Mouse (Mus musculus) CH12.LX (cell line): ENCODE data around the gene Hba-x. TPM values are rescaled to one million over a fixed set of nuclear protein-coding genes. Genes with fewer than 3 reads are reported as not detected.

Experiments
- DNase-seq: peaks from one replicate; pipeline ENCODE4 v3.0.0-alpha.2; 2013; ENCODE audit errors: extremely low read depth
- H3K27ac ChIP-seq: 2 replicates; pipeline ENCODE4 v1.5.1; 2012; ENCODE audit warnings: low read depth, mild to moderate bottlenecking, control low read depth, moderate library complexity; ENCODE audit not compliant: insufficient read depth
- H3K27me3 ChIP-seq: replicated peaks from 2 replicates; pipeline ENCODE3; 2012; ENCODE audit warnings: inconsistent platforms
- H3K36me3 ChIP-seq, 2 experiments: replicated peaks in 1 of 2; 2 replicates each; pipeline versions ENCODE3 to v1.6.1; 2012; ENCODE audit warnings: inconsistent platforms in 1 of 2, low read length in 1 of 2, mild to moderate bottlenecking in 1 of 2, mixed read lengths in 1 of 2, moderate library complexity in 1 of 2; ENCODE audit not compliant: control insufficient read depth in 1 of 2, insufficient read depth in 1 of 2
- H3K4me1 ChIP-seq, 2 experiments: 2 replicates each; pipeline ENCODE4 v1.6.1; 2012; ENCODE audit warnings: inconsistent platforms in 1 of 2, moderate library complexity in 1 of 2; ENCODE audit not compliant: insufficient read depth in 2 of 2, control insufficient read depth in 1 of 2
- H3K4me2 ChIP-seq: 2 replicates; pipeline ENCODE4 v1.6.1; 2012; ENCODE audit warnings: low read depth, mild to moderate bottlenecking, control low read depth; ENCODE audit not compliant: poor library complexity, insufficient read depth, severe bottlenecking
- H3K4me3 ChIP-seq, 3 experiments: fragments of 150-350 bp in 1 of 3; sonication (generic) in 1 of 3; replicated peaks in 1 of 3; 2 replicates each; pipeline versions ENCODE3 to v1.5.1; 2011 to 2012; ENCODE audit warnings: low read depth in 2 of 3, low read length in 2 of 3, mild to moderate bottlenecking in 2 of 3, moderate library complexity in 2 of 3, control low read depth in 1 of 3, improper control_type of control experiment in 1 of 3, inconsistent platforms in 1 of 3, mixed read lengths in 1 of 3; ENCODE audit not compliant: poor library complexity in 1 of 3
- H3K79me2 ChIP-seq: replicated peaks from 2 replicates; pipeline ENCODE4 v1.6.1; 2012; ENCODE audit warnings: mild to moderate bottlenecking, moderate library complexity; ENCODE audit not compliant: control insufficient read depth, poor library complexity, insufficient read depth, severe bottlenecking; ENCODE audit errors: extremely low read depth
- H3K9ac ChIP-seq: 2 replicates; pipeline ENCODE4 v1.6.1; 2012; ENCODE audit warnings: low read depth, mild to moderate bottlenecking, control low read depth, moderate library complexity; ENCODE audit not compliant: insufficient read depth
- H3K9me3 ChIP-seq: replicated peaks from 2 replicates; pipeline ENCODE3; 2012; ENCODE audit warnings: low read length, inconsistent platforms, mixed read lengths
- BHLHE40 ChIP-seq: IDR thresholded peaks from 2 replicates; pipeline ENCODE4 v1.6.1; 2011; ENCODE audit warnings: mild to moderate bottlenecking, low read depth, low read length, improper control_type of control experiment
- CHD1 ChIP-seq: IDR thresholded peaks from 2 replicates; pipeline ENCODE4 v1.6.1; 2012; ENCODE audit warnings: low read depth, low read length, improper control_type of control experiment, inconsistent platforms
- ELF1 ChIP-seq: IDR thresholded peaks from 2 replicates; pipeline ENCODE4 v1.6.1; 2014; ENCODE audit warnings: low read depth, mild to moderate bottlenecking, inconsistent platforms, low read length, improper control_type of control experiment
- IRF4 ChIP-seq: IDR thresholded peaks from 2 replicates; pipeline ENCODE4 v1.6.1; 2014; ENCODE audit warnings: low read depth, mild to moderate bottlenecking, inconsistent platforms, low read length, improper control_type of control experiment
- KAT2A ChIP-seq: IDR thresholded peaks from 2 replicates; pipeline ENCODE4 v1.6.1; 2012; ENCODE audit warnings: low read length, improper control_type of control experiment, inconsistent platforms; ENCODE audit not compliant: insufficient replicate concordance
- MAZ ChIP-seq: IDR thresholded peaks from 2 replicates; pipeline ENCODE4 v1.6.1; 2012; ENCODE audit warnings: low read depth, mild to moderate bottlenecking, inconsistent platforms, low read length, improper control_type of control experiment, moderate library complexity
- MXI1 ChIP-seq: IDR thresholded peaks from 2 replicates; pipeline ENCODE4 v1.6.1; 2011; ENCODE audit warnings: mild to moderate bottlenecking, low read depth, low read length, improper control_type of control experiment
- NELFE ChIP-seq: IDR thresholded peaks from 2 replicates; pipeline ENCODE4 v1.6.1; 2011; ENCODE audit warnings: low read depth, low read length, improper control_type of control experiment
- NRF1 ChIP-seq: IDR thresholded peaks from 2 replicates; pipeline ENCODE4 v1.6.1; 2014; ENCODE audit warnings: low read depth, mild to moderate bottlenecking, inconsistent platforms, low read length, improper control_type of control experiment, moderate library complexity
- PAX5 ChIP-seq: IDR thresholded peaks from 2 replicates; pipeline ENCODE4 v1.6.1; 2012; ENCODE audit warnings: low read length, inconsistent platforms, mixed read lengths
- POLR2A ChIP-seq: IDR thresholded peaks from 2 replicates; pipeline ENCODE4 v1.6.1; 2011; ENCODE audit warnings: low read depth, mild to moderate bottlenecking, improper control_type of control experiment, low read length
- RAD21 ChIP-seq: IDR thresholded peaks from 2 replicates; pipeline ENCODE4 v1.6.1; 2011; ENCODE audit warnings: low read depth, mild to moderate bottlenecking, low read length, improper control_type of control experiment, moderate library complexity
- RCOR1 ChIP-seq: conservative IDR thresholded peaks from 2 replicates; pipeline ENCODE4 v1.6.1; 2012; ENCODE audit warnings: low read depth, mild to moderate bottlenecking, inconsistent platforms, low read length, improper control_type of control experiment
- TBP ChIP-seq: conservative IDR thresholded peaks from 2 replicates; pipeline ENCODE4 v1.6.1; 2011; ENCODE audit warnings: low read depth, low read length, improper control_type of control experiment
- UBTF ChIP-seq: IDR thresholded peaks from 2 replicates; pipeline ENCODE4 v1.6.1; 2012; ENCODE audit warnings: low read depth, mild to moderate bottlenecking, inconsistent platforms, low read length, improper control_type of control experiment, moderate library complexity
- USF1 ChIP-seq: IDR thresholded peaks from 2 replicates; pipeline ENCODE4 v1.6.1; 2014; ENCODE audit warnings: low read depth, mild to moderate bottlenecking, inconsistent platforms, low read length, improper control_type of control experiment
- ZC3H11A ChIP-seq: IDR thresholded peaks from 2 replicates; pipeline ENCODE4 v1.6.1; 2012; ENCODE audit warnings: low read depth, mild to moderate bottlenecking, inconsistent platforms, low read length, improper control_type of control experiment
- ZMIZ1 ChIP-seq: IDR thresholded peaks from 2 replicates; pipeline ENCODE4 v1.6.1; 2012; ENCODE audit warnings: low read depth, mild to moderate bottlenecking, inconsistent platforms, low read length, improper control_type of control experiment
- dilution Hi-C: fragments of 300-500 bp; cut with MboI; formaldehyde crosslinking; loops from 2 replicates; pipeline ENCODE4 v1.14.3; 2020; ENCODE audit warnings: low sequenced_read_pairs; ENCODE audit not compliant: extremely low pct_unique_long_range_greater_than_20kb, extremely low pct_ligation_motif_present
- in situ Hi-C: fragments of 300-500 bp; cut with MboI; formaldehyde crosslinking; loops from 3 replicates; pipeline ENCODE4 v1.14.3; 2019; ENCODE audit warnings: low sequenced_read_pairs, low pct_ligation_motif_present, low pct_unique_long_range_greater_than_20kb, mixed read lengths
- polyA plus RNA-seq: library from polyadenylated mRNA; unstranded; fragments of >175 nt; gene quantifications from 2 replicates; pipeline ENCODE4 v1.2.1, GENCODE M21; 2012; ENCODE audit warnings: low read depth; ENCODE audit not compliant: insufficient read length
- total RNA-seq, 2 experiments: library from RNA; depleted of rRNA; stranded (reverse); fragments of 300-350 nt in 1 of 2; fragments of >200 nt in 1 of 2; gene quantifications; 2 replicates each; pipeline ENCODE4 v1.2.3; 2012 to 2014

The Hba-x gene
- total and polyA plus RNA-seq, 3 experiments = not detected

DNA sequence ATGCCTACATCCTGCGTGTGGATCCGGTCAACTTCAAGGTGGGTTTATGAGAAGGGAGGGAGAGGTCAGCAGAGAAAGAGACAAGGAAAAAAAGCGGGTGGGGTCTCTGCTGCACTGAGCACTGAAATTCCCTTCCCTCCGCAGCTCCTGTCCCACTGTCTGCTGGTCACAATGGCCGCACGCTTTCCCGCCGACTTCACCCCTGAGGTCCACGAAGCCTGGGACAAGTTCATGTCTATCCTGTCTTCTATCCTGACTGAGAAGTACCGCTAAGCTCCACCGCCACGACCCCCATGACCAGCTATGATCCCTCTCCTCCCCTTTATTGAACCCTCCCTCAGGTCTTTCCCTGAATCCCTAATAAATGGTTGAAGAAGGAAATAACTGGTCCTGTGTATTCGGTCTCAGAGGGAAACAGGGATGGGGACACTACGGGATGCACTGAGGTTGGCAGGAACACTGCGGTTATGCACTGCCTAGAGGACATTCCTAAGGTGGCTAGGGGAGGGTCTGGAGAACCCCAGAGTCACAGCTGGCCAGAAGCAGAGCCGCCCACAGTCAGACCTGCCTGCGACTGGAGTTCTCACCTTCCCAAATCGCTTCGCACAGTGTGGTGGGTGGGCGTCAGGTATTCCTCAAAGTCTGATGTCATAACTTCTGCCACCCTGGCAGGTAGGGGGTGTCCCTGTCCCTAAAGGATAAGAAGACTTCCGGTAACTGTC, 1.7 kb downstream of the Hba-x start:
- Histone ChIP-seq H3K4me3 (no peak overlapping the region), H3K4me2 (no peak overlapping the region), H3K9ac (no peak overlapping the region), H3K9me3 (no peaks in the 10 kb centered on the region), H3K36me3 (no peaks in the 10 kb centered on the region), H3K27ac (no peak overlapping the region), H3K27me3 (peaks cover 16% of the 10 kb centered on the region)
- in situ Hi-C loops = no loop called here
- DNase-seq = no peak
- dilution Hi-C loops = no loop called here
- TF ChIP-seq IRF4 (no peak), CHD1 (no peak), ZC3H11A (no peak), ZMIZ1 (no peak), KAT2A (no peak), USF1 (no peak), MAZ (no peak), UBTF (no peak), NRF1 (no peak), ELF1 (no peak), POLR2A (no peak), RCOR1 (no peak), PAX5 (no peak), MXI1 (no peak), RAD21 (no peak), BHLHE40 (no peak), TBP (no peak)
- TF ChIP-seq, all 38 proteins: peak for 0
- peaks cover 4 to 13% of the 10 kb centered on the region in 2 experiments; a peak in 2 of 4 replicates for H3K4me1 ChIP-seq
- no peaks in the 10 kb centered on the region for H3K79me2 ChIP-seq

DNA sequence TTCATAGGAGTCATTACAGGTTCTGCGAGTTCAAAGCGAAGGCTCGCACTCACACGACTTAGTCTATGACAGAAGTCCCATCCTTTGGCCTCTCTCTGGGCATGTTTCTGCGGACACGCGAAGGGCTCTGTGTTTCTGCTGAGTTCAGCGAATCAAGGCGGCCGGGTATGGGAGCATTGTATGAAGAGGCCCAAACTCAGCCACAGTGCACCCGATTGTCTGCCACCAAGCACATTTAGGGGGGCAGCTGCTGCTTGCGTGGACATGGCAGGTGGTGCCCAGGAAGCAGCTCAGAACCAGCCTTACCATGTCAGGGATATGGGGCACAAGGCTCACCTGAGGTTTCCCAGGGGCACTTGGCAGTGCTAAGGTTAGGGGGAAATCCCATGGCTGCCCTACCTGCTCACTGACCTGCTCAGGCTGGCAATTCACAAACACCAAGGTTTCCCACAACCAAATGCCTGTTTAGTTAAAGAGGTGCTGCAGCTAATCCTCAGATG, 2.3 kb downstream of the Hba-x start:
- Histone ChIP-seq H3K4me3 (no peak overlapping the region), H3K36me3 (no peaks in the 10 kb centered on the region), H3K9me3 (no peaks in the 10 kb centered on the region), H3K9ac (no peak overlapping the region), H3K4me1 (peaks cover 4 to 16% of the 10 kb centered on the region in 2 experiments; a peak in 2 of 4 replicates), H3K4me2 (no peak overlapping the region), H3K27me3 (peaks cover 16% of the 10 kb centered on the region), H3K79me2 (no peaks in the 10 kb centered on the region), H3K27ac (no peak overlapping the region)
- in situ Hi-C loops (no loop called here), dilution Hi-C loops (no loop called here)
- DNase-seq = no peak
- TF ChIP-seq RCOR1 (no peak), IRF4 (no peak), NELFE (no peak)
